Mouse (Mus musculus): ENCODE results near the gene Lrmda.

- TF ChIP-seq CTCF (conservative IDR thresholded peaks at IDR 0.05; ENCODE audit: low read length) (no peak), POU5F1 (IDR thresholded peaks at IDR 0.05; ENCODE audit: borderline replicate concordance, low read length) (no peak), NANOG (IDR thresholded peaks at IDR 0.05; ENCODE audit: borderline replicate concordance, low read length) (no peak)
Observed at GRCm38 (mm10) chr14:22757493-22757892, 738.0 kb downstream of the Lrmda start.
